Mouse (Mus musculus) liver, embryonic 18 days (tissue): ENCODE results near the gene Kif12. TPM values are rescaled to one million over a fixed set of nuclear protein-coding genes. Genes with fewer than 3 reads are reported as not detected.

ENCODE experiments used
- polyA plus RNA-seq: library from polyadenylated mRNA; depleted of rRNA; stranded (reverse); fragments of >200 nt; gene quantifications from 2 replicates; pipeline ENCODE4 v1.2.3, GENCODE M21; 2012; rRNA removed

Kif12 gene
- 3.2 and 3.9 TPM in 2 replicates for polyA plus RNA-seq

GRCm38 (mm10) chr4:63171969-63172685, at the start of gene Kif12:
Kif12 (minus strand) TSS chr4:63172131.

DNA sequence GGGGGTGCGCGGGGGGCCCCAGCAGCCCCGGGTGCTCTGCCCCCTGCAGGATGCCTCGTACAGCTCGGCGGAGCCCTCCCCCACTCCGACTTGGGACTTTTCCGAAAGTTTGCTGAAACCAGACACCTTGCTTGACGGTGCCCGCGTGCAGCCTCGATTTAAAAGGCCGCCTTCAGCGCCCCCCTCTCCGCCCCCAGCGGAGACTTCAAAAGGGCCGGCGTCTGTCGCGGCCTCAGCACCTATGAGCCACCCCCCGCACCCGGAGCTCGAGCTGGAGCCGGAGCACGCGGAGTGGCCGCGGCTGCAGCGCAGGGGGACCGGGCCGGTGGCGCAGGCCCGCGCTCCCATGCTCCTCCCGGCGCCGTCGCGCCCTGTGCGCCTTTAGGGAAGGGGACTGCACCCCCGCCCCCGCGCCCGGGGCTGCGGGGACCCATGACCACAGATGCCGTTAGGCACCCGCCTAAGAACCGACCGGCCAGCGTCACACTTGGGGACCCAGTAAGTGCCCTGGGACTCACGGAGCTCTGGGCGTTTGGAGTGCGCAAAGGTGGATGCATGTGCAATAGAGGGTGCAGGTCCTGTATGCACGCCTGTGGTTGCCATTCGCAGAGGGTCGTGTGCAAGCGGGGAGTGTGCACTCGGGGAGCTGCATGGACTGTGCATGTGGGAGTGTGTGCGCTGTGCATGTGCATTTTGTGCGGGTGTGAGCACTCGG, 42.1 kb upstream of the Kif12 start, which contains the start of gene Col27a1:
Gene Col27a1, plus strand, starts transcription at position 98 of the 715 bp plus-strand sequence.

DNA sequence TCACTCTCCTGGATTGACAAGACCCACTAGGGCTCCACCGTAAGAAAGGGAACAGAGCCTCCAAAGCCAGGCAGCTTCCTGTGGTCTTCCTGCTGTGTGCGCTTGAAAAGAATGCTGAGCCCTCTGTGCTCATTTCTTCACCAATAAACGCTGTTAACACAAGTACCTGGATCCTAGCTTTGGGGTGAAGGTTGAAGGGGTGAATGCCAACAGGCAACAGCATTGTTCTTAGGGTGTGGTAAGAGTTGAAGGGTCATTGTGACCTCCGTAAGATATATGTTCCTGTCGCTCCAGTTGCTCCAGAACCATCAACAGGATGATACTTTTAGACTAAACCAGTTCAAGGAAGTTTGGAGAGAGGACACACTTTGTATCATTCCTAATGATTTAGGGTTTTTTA, 17.2 kb downstream of the Kif12 start, which contains the start of gene Ambp:
Gene Ambp, minus strand, starts transcription at position 101 of the 400 bp plus-strand sequence.

Other genes with a start within 250 kb of the Kif12 start
- 5.3 and 5.7 TPM in 2 replicates for gene Zfp618, start 206.6 kb downstream of the Kif12 start, polyA plus RNA-seq
- gene Ambp, start 17.3 kb downstream of the Kif12 start, polyA plus RNA-seq = 2,046 and 2,073 TPM in 2 replicates
- gene Col27a1, start 41.9 kb upstream of the Kif12 start, polyA plus RNA-seq = 6.2 and 6.6 TPM in 2 replicates
- gene Orm1, start 172.4 kb upstream of the Kif12 start, polyA plus RNA-seq = 3.1 and 3.8 TPM in 2 replicates
- gene Orm3, start 184.0 kb upstream of the Kif12 start, polyA plus RNA-seq = not detected in 2 replicates
- gene Orm2, start 190.3 kb upstream of the Kif12 start, polyA plus RNA-seq = not detected in 2 replicates
- 3.0 and 3.6 TPM in 2 replicates for gene Akna, start 231.2 kb upstream of the Kif12 start, polyA plus RNA-seq